Mouse (Mus musculus) lung, embryonic 14.5 days (tissue): Measurements from ENCODE around the gene Mad1l1. TPM values are rescaled to one million over a fixed set of nuclear protein-coding genes. Genes with fewer than 3 reads are reported as not detected.

Experiments
- ATAC-seq: fragments of 200-750 bp; cut with Nextera tagmentation; 2 replicates; pipeline ENCODE4 v1.8.0; 2017; ENCODE audit warnings: mild to moderate bottlenecking, moderate TSS enrichment, moderate library complexity; ENCODE audit not compliant: insufficient read depth
- DNase-seq: peaks from one replicate; pipeline ENCODE4 v3.0.0-alpha.2; 2015
- H3K27ac ChIP-seq: fragments of 300-500 bp; sonication (generic); 2 replicates; pipeline ENCODE4 v1.5.1; 2014; ENCODE audit warnings: low read depth, mild to moderate bottlenecking, moderate library complexity
- H3K27me3 ChIP-seq: fragments of 300-500 bp; sonication (generic); 2 replicates; pipeline ENCODE4 v1.6.1; 2014; ENCODE audit warnings: low read length, control low read depth; ENCODE audit not compliant: insufficient read depth
- H3K36me3 ChIP-seq: fragments of 300-500 bp; sonication (generic); 2 replicates; pipeline ENCODE4 v1.6.1; 2014; ENCODE audit warnings: control low read depth; ENCODE audit not compliant: insufficient read depth
- H3K4me1 ChIP-seq: fragments of 300-500 bp; sonication (generic); 2 replicates; pipeline ENCODE4 v1.6.1; 2014; ENCODE audit warnings: antibody characterized with exemption, control low read depth; ENCODE audit not compliant: insufficient read depth
- H3K4me2 ChIP-seq: fragments of 300-500 bp; sonication (generic); 2 replicates; pipeline ENCODE4 v1.6.1; 2014; ENCODE audit warnings: mild to moderate bottlenecking
- H3K4me3 ChIP-seq: fragments of 300-500 bp; sonication (generic); 2 replicates; pipeline ENCODE4 v1.5.1; 2014; ENCODE audit warnings: low read depth, low read length
- H3K9ac ChIP-seq: fragments of 300-500 bp; sonication (generic); 2 replicates; pipeline ENCODE4 v1.6.1; 2014
- H3K9me3 ChIP-seq: fragments of 300-500 bp; sonication (generic); 2 replicates; pipeline ENCODE4 v1.6.1; 2016; ENCODE audit warnings: low read depth, low read length, control low read depth
- CTCF ChIP-seq: IDR thresholded peaks from 2 replicates; pipeline ENCODE4 v1.5.1; 2016; ENCODE audit warnings: antibody characterized with exemption, low read depth
- WGBS: fragments of 180-500 bp; shearing (Covaris S2); extraction: QIAGEN DNeasy Blood & Tissue Kit; methylation state at CpG from one replicate; pipeline ENCODE4 v1.1.7; 2014; 5-methylcytosine and 5-hydroxymethylcytosine counted together
- polyA plus RNA-seq: library from polyadenylated mRNA; unstranded; fragments of >200 nt; fragmentation: Nextera tagmentation; extraction: Ambion mirVana; gene quantifications from 2 replicates; pipeline ENCODE4 v1.2.1, GENCODE M21; 2014

Mad1l1 gene
- polyA plus RNA-seq, 1 experiment from 2014 or later: 61.6 TPM

GRCm38 (mm10) chr5:140026366-140026765 is 295.0 kb downstream of the Mad1l1 start:
- no peak overlapping the region for H3K27ac ChIP-seq
- no peaks in the 10 kb centered on the region for H3K9me3 ChIP-seq
- H3K27me3 ChIP-seq: no peaks in the 10 kb centered on the region
- WGBS: 90% methylated on average over 4 of the region's 4 CpGs
- no peak for ATAC-seq
- TF ChIP-seq CTCF: no peak
- H3K9ac ChIP-seq: no peak overlapping the region
- H3K4me2 ChIP-seq: no peak overlapping the region
- H3K36me3 ChIP-seq: no peaks in the 10 kb centered on the region
- DNase-seq: no peak
- no peaks in the 10 kb centered on the region for H3K4me1 ChIP-seq
- H3K4me3 ChIP-seq: no peak overlapping the region

GRCm38 (mm10) chr5:140025301-140025700 is 296.1 kb downstream of the Mad1l1 start:
- no peak overlapping the region for H3K4me2 ChIP-seq
- no peaks in the 10 kb centered on the region for H3K36me3 ChIP-seq
- no peak overlapping the region for H3K9ac ChIP-seq
- no peak for ATAC-seq
- H3K4me3 ChIP-seq: no peak overlapping the region
- no peak for DNase-seq
- H3K9me3 ChIP-seq: no peaks in the 10 kb centered on the region
- 98% methylated on average over 2 of the region's 2 CpGs for WGBS
- no peak for TF ChIP-seq CTCF
- H3K27ac ChIP-seq: no peak overlapping the region
- no peaks in the 10 kb centered on the region for H3K27me3 ChIP-seq
- H3K4me1 ChIP-seq: no peaks in the 10 kb centered on the region

GRCm38 (mm10) chr5:140023941-140024500 is 297.3 kb downstream of the Mad1l1 start:
- Histone ChIP-seq H3K4me2 (no peak overlapping the region), H3K27me3 (no peaks in the 10 kb centered on the region), H3K9ac (no peak overlapping the region), H3K9me3 (no peaks in the 10 kb centered on the region), H3K36me3 (no peaks in the 10 kb centered on the region), H3K27ac (no peak overlapping the region), H3K4me3 (no peak overlapping the region), H3K4me1 (no peaks in the 10 kb centered on the region)
- no peak for TF ChIP-seq CTCF
- WGBS: 59% methylated on average over 3 of the region's 3 CpGs
- no peak; the same call in 1 of the 2 replicates for ATAC-seq
- peak; percentile 5 for DNase-seq

- H3K27me3 ChIP-seq: no peaks in the 10 kb centered on the region
- H3K9me3 ChIP-seq: no peaks in the 10 kb centered on the region
- TF ChIP-seq CTCF: no peak
- no peak overlapping the region for H3K4me3 ChIP-seq
- H3K36me3 ChIP-seq: no peaks in the 10 kb centered on the region
- no peaks in the 10 kb centered on the region for H3K4me1 ChIP-seq
- 84% methylated on average over 6 of the region's 6 CpGs for WGBS
- H3K9ac ChIP-seq: no peak overlapping the region
- DNase-seq (no peak), ATAC-seq (no peak)
- no peak overlapping the region for H3K27ac ChIP-seq
- no peak overlapping the region for H3K4me2 ChIP-seq
These were observed 298.5 kb downstream of the Mad1l1 start for GRCm38 (mm10) chr5:140022861-140023260.

- Histone ChIP-seq H3K4me1 (no peaks in the 10 kb centered on the region), H3K4me2 (no peak overlapping the region), H3K36me3 (no peaks in the 10 kb centered on the region), H3K9me3 (no peaks in the 10 kb centered on the region), H3K4me3 (no peak overlapping the region), H3K27ac (no peak overlapping the region), H3K27me3 (no peaks in the 10 kb centered on the region), H3K9ac (no peak overlapping the region)
- whole genome bisulfite sequencing: 83% methylated on average over 10 of the region's 10 CpGs
- no peak for TF ChIP-seq CTCF
- ATAC-seq (no peak), DNase-seq (no peak)
These were observed 299.6 kb downstream of the Mad1l1 start for GRCm38 (mm10) chr5:140021755-140022154.

GRCm38 (mm10) chr5:140019616-140020015 is 301.7 kb downstream of the Mad1l1 start:
- no peak overlapping the region for H3K4me2 ChIP-seq
- ATAC-seq (no peak), DNase-seq (no peak)
- H3K36me3 ChIP-seq: no peaks in the 10 kb centered on the region
- no peaks in the 10 kb centered on the region for H3K4me1 ChIP-seq
- H3K9ac ChIP-seq: no peak overlapping the region
- no peak overlapping the region for H3K4me3 ChIP-seq
- H3K27me3 ChIP-seq: no peaks in the 10 kb centered on the region
- no peak for TF ChIP-seq CTCF
- no peak overlapping the region for H3K27ac ChIP-seq
- H3K9me3 ChIP-seq: no peaks in the 10 kb centered on the region
- 90% methylated on average over 1 of the region's 1 CpGs for WGBS

GRCm38 (mm10) chr5:140018780-140019179 is 302.6 kb downstream of the Mad1l1 start:
- Histone ChIP-seq H3K9me3 (no peaks in the 10 kb centered on the region), H3K4me1 (no peaks in the 10 kb centered on the region), H3K27me3 (no peaks in the 10 kb centered on the region), H3K4me3 (no peak overlapping the region), H3K4me2 (no peak overlapping the region), H3K9ac (no peak overlapping the region), H3K27ac (no peak overlapping the region), H3K36me3 (no peaks in the 10 kb centered on the region)
- TF ChIP-seq CTCF: no peak
- DNase-seq (no peak), ATAC-seq (no peak)
- WGBS: 90% methylated on average over 7 of the region's 7 CpGs

- 84% methylated on average over 1 of the region's 1 CpGs for WGBS
- no peak for TF ChIP-seq CTCF
These were observed 304.5 kb downstream of the Mad1l1 start for GRCm38 (mm10) chr5:140016896-140017295.

More at GRCm38 (mm10) chr5:140016896-140017295, 304.5 kb downstream of the Mad1l1 start:
- Histone ChIP-seq H3K27me3 (no peaks in the 10 kb centered on the region), H3K4me1 (no peaks in the 10 kb centered on the region), H3K9ac (no peak overlapping the region), H3K36me3 (no peaks in the 10 kb centered on the region), H3K4me2 (no peak overlapping the region), H3K27ac (no peak overlapping the region), H3K9me3 (no peaks in the 10 kb centered on the region), H3K4me3 (no peak overlapping the region)
- no peak for DNase-seq
- ATAC-seq: no peak
